Mouse (Mus musculus): ENCODE results near the gene Cyfip1. TPM values are rescaled to one million over a fixed set of nuclear protein-coding genes. Genes with fewer than 3 reads are reported as not detected.

Cyfip1 gene
- 29.6 and 30.1 TPM in 2 replicates for polyA plus RNA-seq (2016; fragmentation: Nextera tagmentation; extraction: Ambion mirVana)

GRCm38 (mm10) chr7:55841445-55841844 lies at the start of gene Cyfip1:
Gene Cyfip1 (plus strand): TSS chr7:55841745.
- Histone ChIP-seq H3K4me3 (peak within 1 kb of the TSS; percentile 82), H3K4me2 (peak within 1 kb of the TSS; percentile 94), H3K27me3 (replicated peaks) (no peaks in the 10 kb centered on the region), H3K9me3 (replicated peaks) (no peaks in the 10 kb centered on the region), H3K27ac (peak within 1 kb of the TSS; percentile 77), H3K9ac (peak within 1 kb of the TSS; percentile 85), H3K4me1 (peaks cover 23% of the 10 kb centered on the region), H3K36me3 (no peaks in the 10 kb centered on the region)
- ATAC-seq, result no peak
- 53% methylated on average over 7 of the region's 7 CpGs for WGBS (ENCODE audit: insufficient replicate concordance)

GRCm38 (mm10) chr7:55792280-55792679 lies 49.3 kb upstream of the Cyfip1 start:
- H3K27ac ChIP-seq, result no peak overlapping the region
- no peak overlapping the region for H3K9ac ChIP-seq
- H3K4me3 ChIP-seq, result no peak overlapping the region
- peaks cover 14% of the 10 kb centered on the region for H3K36me3 ChIP-seq
- no peaks in the 10 kb centered on the region for H3K9me3 ChIP-seq (replicated peaks)
- no peak overlapping the region for H3K4me2 ChIP-seq
- 61% methylated on average over 3 of the region's 3 CpGs for WGBS (ENCODE audit: insufficient replicate concordance)
- peaks cover 30% of the 10 kb centered on the region for H3K4me1 ChIP-seq
- H3K27me3 ChIP-seq (replicated peaks), result no peaks in the 10 kb centered on the region
- no peak for ATAC-seq

- H3K4me1 ChIP-seq, result peaks cover 30% of the 10 kb centered on the region
- peaks cover 20% of the 10 kb centered on the region for H3K36me3 ChIP-seq
- peak overlapping the region; percentile 87 for H3K9ac ChIP-seq
- ATAC-seq, result no peak
- peak overlapping the region; percentile 85 for H3K4me3 ChIP-seq
- H3K4me2 ChIP-seq, result peak overlapping the region; percentile 81
- no peaks in the 10 kb centered on the region for H3K9me3 ChIP-seq (replicated peaks)
- 37% methylated on average over 13 of the region's 13 CpGs for WGBS (ENCODE audit: insufficient replicate concordance)
- H3K27me3 ChIP-seq (replicated peaks), result no peaks in the 10 kb centered on the region
- H3K27ac ChIP-seq, result no peak overlapping the region
These were observed 48.2 kb upstream of the Cyfip1 start for GRCm38 (mm10) chr7:55793236-55793951.

- peak within 1 kb of the TSS; percentile 77 for H3K27ac ChIP-seq
- H3K27me3 ChIP-seq (replicated peaks), result no peaks in the 10 kb centered on the region
These were observed 47.5 kb upstream of the Cyfip1 start, which contains the start of gene Tubgcp5 for GRCm38 (mm10) chr7:55793952-55794603. Gene Tubgcp5 (plus strand): TSS chr7:55794154.

GRCm38 (mm10) chr7:55799981-55800380 lies 41.6 kb upstream of the Cyfip1 start:
- WGBS (ENCODE audit: insufficient replicate concordance), result 75% methylated on average over 3 of the region's 3 CpGs
- H3K4me1 ChIP-seq, result peaks cover 12% of the 10 kb centered on the region
- H3K4me2 ChIP-seq, result no peak overlapping the region
- no peaks in the 10 kb centered on the region for H3K27me3 ChIP-seq (replicated peaks)
- ATAC-seq, result no peak
- no peak overlapping the region for H3K27ac ChIP-seq
- no peak overlapping the region for H3K4me3 ChIP-seq
- no peak overlapping the region for H3K9ac ChIP-seq
- H3K9me3 ChIP-seq (replicated peaks), result no peaks in the 10 kb centered on the region
- peaks cover 74% of the 10 kb centered on the region for H3K36me3 ChIP-seq

More at GRCm38 (mm10) chr7:55793952-55794603, 47.5 kb upstream of the Cyfip1 start, which contains the start of gene Tubgcp5:
- Histone ChIP-seq H3K4me3 (peak within 1 kb of the TSS; percentile 85), H3K4me2 (peak within 1 kb of the TSS; percentile 81), H3K9me3 (replicated peaks) (no peaks in the 10 kb centered on the region), H3K4me1 (peaks cover 30% of the 10 kb centered on the region), H3K9ac (peak within 1 kb of the TSS; percentile 87), H3K36me3 (peaks cover 26% of the 10 kb centered on the region)
- peak; percentile 98 for ATAC-seq
- WGBS (ENCODE audit: insufficient replicate concordance), result under 1% methylated on average over 51 of the region's 51 CpGs

GRCm38 (mm10) chr7:55809967-55810366 lies 31.6 kb upstream of the Cyfip1 start:
- 58% methylated on average over 2 of the region's 2 CpGs for WGBS (ENCODE audit: insufficient replicate concordance)
- Histone ChIP-seq H3K27me3 (replicated peaks) (no peaks in the 10 kb centered on the region), H3K9me3 (replicated peaks) (no peaks in the 10 kb centered on the region), H3K4me3 (no peak overlapping the region), H3K9ac (no peak overlapping the region), H3K27ac (no peak overlapping the region), H3K36me3 (peaks cover 88% of the 10 kb centered on the region), H3K4me1 (no peaks in the 10 kb centered on the region), H3K4me2 (no peak overlapping the region)
- no peak for ATAC-seq

- WGBS (ENCODE audit: insufficient replicate concordance), result 86% methylated on average over 5 of the region's 5 CpGs
- no peak overlapping the region for H3K4me3 ChIP-seq
- no peak overlapping the region for H3K27ac ChIP-seq
- no peaks in the 10 kb centered on the region for H3K27me3 ChIP-seq (replicated peaks)
- no peak for ATAC-seq
- no peaks in the 10 kb centered on the region for H3K4me1 ChIP-seq
- H3K4me2 ChIP-seq, result no peak overlapping the region
- H3K9ac ChIP-seq, result no peak overlapping the region
- H3K9me3 ChIP-seq (replicated peaks), result no peaks in the 10 kb centered on the region
- H3K36me3 ChIP-seq, result peaks cover 89% of the 10 kb centered on the region
These were observed 17.1 kb upstream of the Cyfip1 start for GRCm38 (mm10) chr7:55824468-55824867.

GRCm38 (mm10) chr7:55827551-55827950 lies 14.0 kb upstream of the Cyfip1 start:
- no peak overlapping the region for H3K4me3 ChIP-seq
- H3K9ac ChIP-seq, result no peak overlapping the region
- ATAC-seq, result no peak
- H3K9me3 ChIP-seq (replicated peaks), result no peaks in the 10 kb centered on the region
- H3K27ac ChIP-seq, result no peak overlapping the region
- peaks cover 83% of the 10 kb centered on the region for H3K36me3 ChIP-seq
- H3K27me3 ChIP-seq (replicated peaks), result no peaks in the 10 kb centered on the region
- 79% methylated on average over 9 of the region's 9 CpGs for WGBS (ENCODE audit: insufficient replicate concordance)
- H3K4me2 ChIP-seq, result no peak overlapping the region
- H3K4me1 ChIP-seq, result no peaks in the 10 kb centered on the region

- H3K9me3 ChIP-seq (replicated peaks), result no peaks in the 10 kb centered on the region
- H3K27ac ChIP-seq, result no peak overlapping the region
- H3K4me3 ChIP-seq, result no peak overlapping the region
- peak; percentile 52 for ATAC-seq
- peaks cover 3% of the 10 kb centered on the region for H3K36me3 ChIP-seq
- WGBS (ENCODE audit: insufficient replicate concordance), result 39% methylated on average over 4 of the region's 4 CpGs
- no peaks in the 10 kb centered on the region for H3K27me3 ChIP-seq (replicated peaks)
- H3K9ac ChIP-seq, result no peak overlapping the region
- peaks cover 13% of the 10 kb centered on the region for H3K4me1 ChIP-seq
- no peak overlapping the region for H3K4me2 ChIP-seq
These were observed 4.7 kb upstream of the Cyfip1 start for GRCm38 (mm10) chr7:55836877-55837276.

- peak overlapping the region; percentile 82 for H3K4me3 ChIP-seq
- no peaks in the 10 kb centered on the region for H3K9me3 ChIP-seq (replicated peaks)
- peak overlapping the region; percentile 77 for H3K27ac ChIP-seq
- no peaks in the 10 kb centered on the region for H3K36me3 ChIP-seq
- WGBS (ENCODE audit: insufficient replicate concordance), result under 1% methylated on average over 40 of the region's 47 CpGs
- no peaks in the 10 kb centered on the region for H3K27me3 ChIP-seq (replicated peaks)
- peaks cover 19% of the 10 kb centered on the region for H3K4me1 ChIP-seq
- H3K4me2 ChIP-seq, result peak overlapping the region; percentile 94
- peak overlapping the region; percentile 85 for H3K9ac ChIP-seq
- ATAC-seq, result peak; percentile 95
These were observed 495 bp downstream of the Cyfip1 start for GRCm38 (mm10) chr7:55841977-55842503.

GRCm38 (mm10) chr7:55842504-55843152 lies 1.1 kb downstream of the Cyfip1 start:
- WGBS (ENCODE audit: insufficient replicate concordance), result under 1% methylated on average over 40 of the region's 40 CpGs
- peak overlapping the region; percentile 77 for H3K27ac ChIP-seq
- H3K9ac ChIP-seq, result peak overlapping the region; percentile 85
- peak overlapping the region; percentile 82 for H3K4me3 ChIP-seq
- H3K9me3 ChIP-seq (replicated peaks), result no peaks in the 10 kb centered on the region
- H3K27me3 ChIP-seq (replicated peaks), result no peaks in the 10 kb centered on the region
- H3K4me2 ChIP-seq, result peak overlapping the region; percentile 94
- ATAC-seq, result no peak; the same call in 1 of the 2 replicates
- no peaks in the 10 kb centered on the region for H3K36me3 ChIP-seq
- H3K4me1 ChIP-seq, result peaks cover 18% of the 10 kb centered on the region

All from liver, embryonic 12.5 days (tissue).